Mouse (Mus musculus): Measurements from ENCODE around the gene Pgbd5.
"Not testable (repeated sequence)": the region's sequence is repeated elsewhere in the genome, so short reads cannot be mapped to it uniquely, and the experiment has no call there.

Gene Pgbd5

DNA sequence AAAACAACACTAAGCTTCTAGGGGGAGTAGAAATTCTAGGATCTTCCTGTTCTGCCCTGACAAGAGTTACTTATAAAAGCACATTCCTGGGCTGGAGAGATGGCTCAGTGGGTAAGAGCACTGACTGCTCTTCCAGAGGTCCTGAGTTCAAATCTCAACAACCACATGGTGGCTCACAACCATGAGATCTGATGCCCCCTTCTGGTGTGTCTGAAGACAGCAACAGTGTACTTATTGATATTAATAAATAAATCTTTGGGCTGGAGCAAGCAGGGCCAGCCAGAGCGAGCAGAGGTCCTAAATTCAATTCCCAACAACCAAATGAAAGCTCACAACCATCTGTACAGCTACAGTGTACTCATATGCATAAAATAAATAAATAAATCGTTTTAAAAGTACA is 10.7 kb downstream of the Pgbd5 start:
- DNase-seq, result not testable (repeated sequence)

GRCm38 (mm10) chr8:124421413-124421812 is 18.0 kb downstream of the Pgbd5 start:
- no peak for DNase-seq

- no peak for DNase-seq
These were observed 20.5 kb downstream of the Pgbd5 start for GRCm38 (mm10) chr8:124418927-124419326.

DNA sequence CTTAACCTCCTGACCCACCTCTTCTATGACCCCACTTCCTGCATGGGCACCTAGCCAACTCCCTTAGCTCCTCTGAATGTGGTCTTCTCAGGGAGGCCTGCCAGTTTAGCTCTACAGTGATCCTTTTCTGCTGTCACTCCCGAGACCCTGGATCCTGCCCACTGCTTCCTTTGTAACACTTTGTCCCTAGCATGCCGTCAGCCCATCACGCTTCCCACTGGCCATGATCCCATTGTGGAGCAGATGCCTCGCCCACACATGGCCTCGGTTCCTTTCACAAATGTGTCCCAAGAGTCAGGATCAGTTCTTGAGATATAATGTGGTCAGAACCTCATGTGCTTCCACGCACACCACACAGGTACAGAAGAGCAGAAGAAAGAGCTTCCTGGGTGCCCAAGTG is 21.3 kb downstream of the Pgbd5 start:
- no peak for DNase-seq

DNA sequence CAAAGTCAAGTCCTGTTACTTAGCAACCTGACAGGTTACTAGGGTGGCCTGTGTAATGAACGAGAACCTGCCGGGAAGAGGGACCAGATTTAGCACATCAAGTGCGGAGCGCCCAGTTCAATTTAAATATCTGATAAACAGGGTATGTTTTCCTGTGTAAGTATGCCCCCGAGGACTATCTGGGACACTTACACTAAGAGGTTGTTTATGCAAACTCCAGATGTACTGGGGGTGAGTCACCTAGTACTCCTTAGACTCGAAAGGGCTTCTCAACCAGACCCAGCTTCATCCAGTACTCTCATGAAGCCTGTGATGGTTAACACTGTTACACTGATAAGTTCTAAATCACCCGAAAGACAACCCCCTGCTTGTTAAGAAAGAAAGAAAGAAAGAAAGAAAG is 22.8 kb downstream of the Pgbd5 start:
- DNase-seq, result no peak

DNA sequence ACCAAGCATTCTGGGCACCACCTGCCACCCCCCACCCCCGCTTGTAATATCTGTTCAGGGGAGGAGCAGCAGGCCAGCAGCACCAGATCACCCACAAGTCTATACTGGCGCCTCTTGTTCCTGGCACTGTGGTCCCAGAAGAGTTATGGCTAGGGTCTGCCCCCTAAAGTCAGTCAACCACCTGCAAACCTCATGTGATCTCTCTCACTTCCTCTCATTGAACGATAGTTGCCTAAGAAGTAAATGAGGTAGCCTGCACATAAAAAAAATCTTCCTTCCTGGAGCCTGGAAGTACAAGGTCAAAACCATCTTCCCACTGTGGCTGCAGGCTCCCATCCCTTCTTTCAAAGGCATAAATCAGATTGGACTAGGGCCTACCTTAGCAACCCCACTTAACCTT is 23.7 kb downstream of the Pgbd5 start:
- no peak for DNase-seq

DNA sequence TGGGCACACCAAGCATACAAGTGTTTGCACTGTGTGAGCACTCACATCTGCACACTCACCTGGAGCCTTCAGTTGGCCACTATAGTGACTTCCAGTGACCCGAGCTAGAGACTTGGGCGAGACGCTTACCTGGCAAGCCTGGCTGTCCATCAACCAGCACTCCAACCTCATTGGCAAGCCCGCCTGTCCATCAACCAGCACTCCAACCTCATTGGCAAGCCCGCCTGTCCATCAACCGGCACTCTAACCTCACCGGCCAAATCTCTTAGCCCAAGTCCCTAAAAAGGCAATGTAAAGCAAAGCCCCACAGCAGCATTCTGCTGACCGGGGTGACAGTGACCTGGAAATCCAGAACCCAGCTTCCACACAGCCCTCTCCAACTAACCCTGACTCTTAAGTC is 24.5 kb downstream of the Pgbd5 start:
- no peak for DNase-seq

DNA sequence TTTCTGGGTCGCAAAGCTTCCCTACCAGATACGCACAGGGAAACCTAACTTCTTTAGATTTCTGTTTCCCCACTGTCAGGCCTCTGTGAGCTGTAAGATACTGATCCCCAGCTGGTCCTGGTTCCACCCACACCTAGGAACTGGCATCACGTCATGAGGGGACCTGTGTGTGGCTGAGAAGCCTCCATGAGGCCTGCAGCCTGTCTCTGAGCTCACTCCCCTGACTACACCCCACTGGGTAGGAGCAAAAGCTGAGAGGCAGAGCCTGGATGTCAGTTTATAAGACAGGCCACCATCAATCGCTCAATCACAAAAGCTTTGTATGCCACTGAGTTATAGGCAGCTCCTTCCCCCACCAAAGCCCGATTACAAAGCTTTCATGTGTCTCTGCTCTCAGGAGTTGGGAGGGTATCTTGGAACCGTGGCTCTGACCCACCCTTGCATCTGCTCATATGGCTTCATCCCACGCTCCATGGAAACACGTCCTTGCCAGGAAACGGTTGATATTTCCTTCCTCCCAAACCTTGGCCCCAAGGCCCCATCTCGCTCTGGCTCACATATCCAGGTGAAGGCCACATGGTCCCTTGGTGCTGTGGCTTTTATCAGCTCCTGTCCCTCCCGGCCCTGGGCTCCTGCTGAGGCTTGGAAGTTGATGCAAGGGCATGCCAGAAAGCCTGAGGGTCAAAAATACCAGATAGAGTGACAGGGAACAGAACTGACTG is 26.1 kb downstream of the Pgbd5 start:
- no peak for DNase-seq

GRCm38 (mm10) chr8:124412496-124413243 is 26.8 kb downstream of the Pgbd5 start:
- DNase-seq, result no peak

- DNase-seq, result no peak
These were observed 34.8 kb downstream of the Pgbd5 start for GRCm38 (mm10) chr8:124404471-124405260.

DNA sequence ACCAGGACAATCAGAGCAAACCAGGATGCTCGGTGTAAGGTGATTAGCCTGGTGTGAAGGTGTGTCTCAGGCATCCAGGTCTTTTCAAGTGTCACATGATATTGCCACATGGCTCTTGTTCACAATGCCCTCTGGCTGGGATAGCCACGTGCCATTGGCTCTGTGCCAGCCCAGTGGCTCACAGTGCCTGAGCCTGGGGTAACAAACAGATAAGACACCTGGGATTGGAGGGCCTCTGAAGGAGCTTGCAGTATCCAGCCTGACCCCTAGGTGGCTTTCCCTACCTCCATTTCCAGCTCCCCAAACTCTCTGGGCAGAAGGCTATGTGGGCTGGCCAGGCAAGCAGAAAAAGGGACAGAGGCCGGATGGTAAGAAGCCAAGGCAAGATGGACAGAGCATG is 35.6 kb downstream of the Pgbd5 start:
- peak; percentile 27 for DNase-seq

- DNase-seq, result no peak
These were observed 40.0 kb downstream of the Pgbd5 start for GRCm38 (mm10) chr8:124399403-124399861.

GRCm38 (mm10) chr8:124398843-124399402 is 40.5 kb downstream of the Pgbd5 start:
- peak; percentile 36 for DNase-seq

DNA sequence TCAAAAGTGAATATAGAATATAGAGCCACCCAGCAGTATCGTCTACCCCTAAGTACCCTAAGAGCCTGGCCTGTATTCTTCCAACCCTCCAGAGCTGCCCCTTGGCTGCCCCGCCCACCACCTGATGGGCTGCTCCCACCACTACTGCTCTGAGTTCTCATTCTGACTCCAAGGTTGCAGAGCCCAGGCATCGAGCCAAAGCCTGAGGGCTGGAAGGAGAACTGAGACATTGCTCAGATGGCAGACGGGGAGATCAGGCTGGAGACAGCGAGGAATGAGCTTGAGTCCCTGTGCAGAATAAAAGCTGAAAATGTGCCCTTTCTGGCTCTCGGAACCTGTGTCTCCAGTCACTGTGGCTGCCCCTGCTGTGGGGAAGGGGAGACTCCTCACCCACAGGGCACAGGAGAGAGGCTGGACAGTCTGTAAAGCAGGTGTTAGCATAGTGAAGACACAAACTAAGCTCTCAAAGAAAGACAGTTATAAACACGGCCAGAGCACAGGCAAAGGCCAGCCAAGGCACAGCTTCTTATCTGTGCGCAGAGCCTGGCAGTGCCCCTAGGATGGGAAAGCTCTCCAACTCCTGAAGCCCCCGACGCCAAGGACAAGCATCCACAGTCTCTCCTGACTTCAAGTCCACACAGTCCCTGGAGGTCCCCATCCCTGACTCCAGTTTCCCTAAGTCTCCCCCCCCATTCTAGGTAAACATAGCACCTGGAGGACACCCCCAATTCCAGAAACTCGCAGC is 42.0 kb downstream of the Pgbd5 start:
- DNase-seq, result peak; percentile 53

- no peak for DNase-seq
These were observed 42.9 kb downstream of the Pgbd5 start for GRCm38 (mm10) chr8:124396531-124396930.

- no peak for DNase-seq
These were observed 44.1 kb downstream of the Pgbd5 start for GRCm38 (mm10) chr8:124395392-124395791.

- DNase-seq, result no peak
These were observed 44.5 kb downstream of the Pgbd5 start for GRCm38 (mm10) chr8:124394951-124395350.

- no peak for DNase-seq
These were observed 45.5 kb downstream of the Pgbd5 start for GRCm38 (mm10) chr8:124393927-124394326.

DNA sequence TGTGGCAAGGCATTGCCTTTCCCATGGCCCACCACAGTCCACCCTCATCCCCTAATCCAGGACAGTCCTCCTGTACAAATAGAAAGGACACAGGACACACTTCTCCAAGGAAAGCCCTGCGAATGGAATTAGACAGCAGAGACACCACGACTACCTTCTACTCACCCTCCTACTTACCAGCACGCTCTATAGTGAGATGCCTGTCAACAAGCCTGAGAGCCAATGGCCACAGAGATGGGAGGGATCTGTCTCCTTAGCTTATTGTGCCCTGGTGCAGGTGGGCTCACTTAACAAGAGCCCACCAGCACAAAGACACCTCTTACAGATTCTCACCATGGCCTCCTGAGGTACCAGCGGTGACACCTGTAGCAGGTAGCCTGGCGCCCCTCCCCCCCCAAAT is 46.4 kb downstream of the Pgbd5 start:
- DNase-seq, result no peak

- DNase-seq, result no peak
These were observed 47.0 kb downstream of the Pgbd5 start for GRCm38 (mm10) chr8:124392271-124393012.

DNA sequence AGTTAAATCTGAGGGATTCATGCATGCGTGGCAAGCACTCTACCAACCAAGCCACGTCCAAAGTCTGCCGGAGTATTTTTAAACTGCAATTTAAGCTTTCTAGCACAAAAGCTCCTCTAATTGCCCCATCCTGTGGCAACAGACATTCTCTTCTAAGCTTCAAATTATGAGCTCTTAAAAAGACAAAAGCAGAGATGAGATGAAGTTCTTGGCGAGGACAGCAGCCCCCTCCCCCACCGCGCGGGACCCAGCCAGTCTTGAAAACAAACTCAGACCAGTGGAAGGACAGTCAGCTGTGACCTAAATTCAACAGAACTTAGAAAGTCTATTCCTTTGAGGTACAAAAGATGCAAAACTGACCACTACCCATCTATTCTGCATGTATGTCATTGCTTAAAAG is 48.3 kb downstream of the Pgbd5 start:
- DNase-seq, result peak; percentile 49

GRCm38 (mm10) chr8:124389495-124389894 is 50.0 kb downstream of the Pgbd5 start:
- DNase-seq, result no peak

Data from lung, postnatal 14 days (tissue).